Mouse (Mus musculus) midbrain, postnatal 0 days (tissue): ENCODE data around the gene Kcna3. TPM values are rescaled to one million over a fixed set of nuclear protein-coding genes. Genes with fewer than 3 reads are reported as not detected.

Source experiments
- ATAC-seq: fragments of 200-750 bp; cut with Nextera tagmentation; 2 replicates; pipeline ENCODE4 v1.8.0; 2017; ENCODE audit warnings: moderate number of reproducible peaks, mild to moderate bottlenecking, moderate TSS enrichment, moderate library complexity; ENCODE audit not compliant: low FRiP score
- DNase-seq: peaks from one replicate; pipeline ENCODE4 v3.0.0-alpha.2; 2015; ENCODE audit warnings: low spot score
- H3K27ac ChIP-seq: fragments of 300-500 bp; sonication (generic); 2 replicates; pipeline ENCODE4 v1.5.1; 2014; ENCODE audit warnings: low read depth, mild to moderate bottlenecking, low read length, mixed read lengths
- H3K27me3 ChIP-seq: fragments of 300-500 bp; sonication (generic); 2 replicates; pipeline ENCODE4 v1.6.1; 2014; ENCODE audit warnings: low read length, control low read depth, mixed read lengths; ENCODE audit not compliant: insufficient read depth
- H3K36me3 ChIP-seq: fragments of 300-500 bp; sonication (generic); 2 replicates; pipeline ENCODE4 v1.6.1; 2014; ENCODE audit warnings: low read length, control low read depth, mixed read lengths; ENCODE audit not compliant: insufficient read depth
- H3K4me1 ChIP-seq: fragments of 300-500 bp; sonication (generic); 2 replicates; pipeline ENCODE4 v1.6.1; 2014; ENCODE audit warnings: mild to moderate bottlenecking, control low read depth, antibody characterized with exemption, low read length, mixed read lengths; ENCODE audit not compliant: insufficient read depth
- H3K4me2 ChIP-seq: fragments of 300-500 bp; sonication (generic); 2 replicates; pipeline ENCODE4 v1.6.1; 2014; ENCODE audit warnings: low read depth, mild to moderate bottlenecking, low read length, mixed read lengths; ENCODE audit not compliant: poor library complexity, severe bottlenecking
- H3K4me3 ChIP-seq: fragments of 300-500 bp; sonication (generic); 2 replicates; pipeline ENCODE4 v1.5.1; 2014; ENCODE audit warnings: low read depth, mild to moderate bottlenecking, low read length, moderate library complexity
- H3K9ac ChIP-seq: fragments of 300-500 bp; sonication (generic); replicated peaks from 2 replicates; pipeline ENCODE4 v1.6.1; 2014; ENCODE audit warnings: mild to moderate bottlenecking, low read length, moderate library complexity, mixed read lengths; ENCODE audit not compliant: poor library complexity, severe bottlenecking
- H3K9me3 ChIP-seq: fragments of 300-500 bp; sonication (generic); 2 replicates; pipeline ENCODE4 v1.6.1; 2016; ENCODE audit warnings: low read length, control low read depth
- CTCF ChIP-seq: IDR thresholded peaks from 2 replicates; pipeline ENCODE4 v1.5.1; 2016; ENCODE audit warnings: antibody characterized with exemption, mild to moderate bottlenecking
- WGBS: fragments of 180-500 bp; shearing (Covaris S2); extraction: QIAGEN DNeasy Blood & Tissue Kit; methylation state at CpG from one replicate; pipeline ENCODE4 v1.1.7; 2014; 5-methylcytosine and 5-hydroxymethylcytosine counted together
- polyA plus RNA-seq: library from polyadenylated mRNA; unstranded; fragments of >200 nt; fragmentation: Nextera tagmentation; extraction: Ambion mirVana; gene quantifications from 2 replicates; pipeline ENCODE4 v1.2.1, GENCODE M21; 2015
- total RNA-seq: library from RNA; depleted of rRNA; stranded (reverse); fragments of >200 nt; gene quantifications from 2 replicates; pipeline ENCODE4 v1.2.3, GENCODE M21; 2014; rRNA removed

Gene Kcna3
- total and polyA plus RNA-seq, 2 experiments from 2014 or later, result 16.0 to 74.0 TPM

DNA sequence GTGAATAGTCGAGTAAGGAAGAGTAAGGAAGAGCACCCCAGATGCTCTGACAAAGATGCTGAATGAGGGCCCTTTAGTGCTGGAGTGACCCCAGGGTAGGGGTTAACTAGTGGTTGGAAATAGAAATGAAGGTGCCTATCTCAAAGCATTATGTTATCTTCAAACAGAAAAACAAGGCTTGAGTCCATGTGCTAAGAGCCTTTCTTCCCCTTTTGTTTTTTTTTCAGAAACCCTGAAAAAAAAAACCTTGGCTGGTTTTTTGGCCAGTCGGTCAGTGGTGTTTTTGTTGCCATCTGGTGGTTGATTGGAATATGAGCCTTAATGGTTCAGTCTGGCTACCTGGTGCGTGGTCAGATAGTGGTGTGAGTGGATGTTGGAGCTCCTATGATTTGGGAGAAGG lies 45.3 kb downstream of the Kcna3 start:
- Histone ChIP-seq H3K4me1 (no peaks in the 10 kb centered on the region), H3K9ac (no peak overlapping the region), H3K4me3 (no peak overlapping the region), H3K9me3 (no peaks in the 10 kb centered on the region), H3K27ac (no peak overlapping the region), H3K27me3 (no peaks in the 10 kb centered on the region), H3K36me3 (no peaks in the 10 kb centered on the region), H3K4me2 (no peak overlapping the region)
- peak; percentile 78 for TF ChIP-seq CTCF
- peak; percentile 71 for DNase-seq
- 32% methylated on average over 3 of the region's 3 CpGs for WGBS
- ATAC-seq, result 0 out of 2 replicates have a peak, but pooled peaks have one; percentile 47

DNA sequence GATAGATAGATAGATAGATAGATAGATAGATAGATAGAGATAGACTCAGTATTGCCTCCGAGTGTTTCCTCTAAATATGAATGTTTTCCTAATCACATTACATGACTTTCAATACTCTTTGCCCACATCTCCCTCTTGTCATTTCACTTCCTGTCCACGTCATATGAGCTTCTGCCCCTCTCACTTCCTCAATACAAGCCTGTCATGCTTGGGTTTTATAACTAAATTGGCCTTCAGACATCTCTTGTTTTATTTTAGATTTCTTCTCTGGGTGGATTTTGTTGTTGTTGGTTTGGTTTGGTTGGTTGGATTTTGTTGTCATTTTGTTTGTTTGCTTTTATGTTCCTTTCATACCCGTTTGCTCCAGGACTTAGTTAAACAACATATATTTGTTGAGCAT lies 48.6 kb downstream of the Kcna3 start:
- Histone ChIP-seq H3K27me3 (no peaks in the 10 kb centered on the region), H3K4me1 (no peaks in the 10 kb centered on the region), H3K9me3 (no peaks in the 10 kb centered on the region), H3K4me3 (no peak overlapping the region), H3K9ac (no peak overlapping the region), H3K4me2 (no peak overlapping the region), H3K27ac (no peak overlapping the region), H3K36me3 (no peaks in the 10 kb centered on the region)
- ATAC-seq (no peak), DNase-seq (no peak)
- WGBS, result 85% methylated on average over 3 of the region's 3 CpGs
- TF ChIP-seq CTCF, result no peak

DNA sequence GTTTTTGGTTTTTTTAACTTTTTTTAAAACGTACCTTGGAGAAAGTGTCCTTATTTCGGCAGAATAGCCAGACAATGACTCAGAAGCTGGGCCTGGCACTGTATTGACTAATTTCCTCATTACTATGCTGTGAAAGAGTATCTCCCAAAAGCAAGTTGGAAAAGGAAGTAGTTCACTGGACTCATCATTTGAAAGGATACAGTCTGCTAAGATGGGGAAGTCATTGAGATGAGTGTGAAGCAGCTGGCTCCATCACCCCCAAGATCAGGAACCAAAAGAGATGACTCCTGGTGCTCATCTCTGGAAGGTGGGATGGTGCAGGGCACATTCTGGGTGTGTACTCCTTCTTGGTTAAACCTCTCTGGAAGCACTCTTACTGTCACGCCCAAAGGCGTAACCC lies 51.4 kb downstream of the Kcna3 start:
- no peak overlapping the region for H3K27ac ChIP-seq
- 88% methylated on average over 4 of the region's 4 CpGs for WGBS
- H3K4me3 ChIP-seq, result no peak overlapping the region

More for the DNA sequence above, 51.4 kb downstream of the Kcna3 start:
- no peaks in the 10 kb centered on the region for H3K36me3 ChIP-seq
- DNase-seq (no peak), ATAC-seq (no peak)
- no peak for TF ChIP-seq CTCF
- no peaks in the 10 kb centered on the region for H3K27me3 ChIP-seq
- H3K4me1 ChIP-seq, result no peaks in the 10 kb centered on the region
- no peak overlapping the region for H3K9ac ChIP-seq
- H3K9me3 ChIP-seq, result no peaks in the 10 kb centered on the region
- H3K4me2 ChIP-seq, result no peak overlapping the region

Other genes starting within 250 kb of the Kcna3 start
- gene Cd53, start 246.0 kb upstream of the Kcna3 start, total RNA-seq, result 7.5 and 7.8 TPM in 2 replicates
- 6.5 and 7.5 TPM in 2 replicates for gene Cd53, start 246.0 kb upstream of the Kcna3 start, polyA plus RNA-seq
- gene Olfr266, start 209.9 kb upstream of the Kcna3 start, total RNA-seq, result not detected in 2 replicates
- not detected in 2 replicates for gene Olfr266, start 209.9 kb upstream of the Kcna3 start, polyA plus RNA-seq
- gene Kcna2, start 65.0 kb downstream of the Kcna3 start, total RNA-seq, result 17.6 and 17.7 TPM in 2 replicates
- gene Kcna2, start 65.0 kb downstream of the Kcna3 start, polyA plus RNA-seq, result 1.4 and 1.7 TPM in 2 replicates
- gene Kcna10, start 146.9 kb downstream of the Kcna3 start, total RNA-seq, result not detected in 2 replicates
- gene Kcna10, start 146.9 kb downstream of the Kcna3 start, polyA plus RNA-seq, result not detected in 2 replicates
- gene Cym, start 185.6 kb downstream of the Kcna3 start, total RNA-seq, result 0.19 TPM in 1 of 2 replicates, not detected in the other
- 0.16 TPM in 1 of 2 replicates, not detected in the other for gene Cym, start 185.6 kb downstream of the Kcna3 start, polyA plus RNA-seq
- gene A630076J17Rik, start 194.4 kb downstream of the Kcna3 start, total RNA-seq, result not detected in 2 replicates
- 0.20 TPM in 1 of 2 replicates, not detected in the other for gene A630076J17Rik, start 194.4 kb downstream of the Kcna3 start, polyA plus RNA-seq
- gene Prok1, start 203.5 kb downstream of the Kcna3 start, total RNA-seq, result 0.14 and 0.33 TPM in 2 replicates
- 0.09 and 0.16 TPM in 2 replicates for gene Prok1, start 203.5 kb downstream of the Kcna3 start, polyA plus RNA-seq
- 66.7 and 69.9 TPM in 2 replicates for gene Lamtor5, start 242.7 kb downstream of the Kcna3 start, total RNA-seq
- 153 and 173 TPM in 2 replicates for gene Lamtor5, start 242.7 kb downstream of the Kcna3 start, polyA plus RNA-seq